Mouse (Mus musculus) forebrain, embryonic 14.5 days (tissue): ENCODE measurements around the gene Lrrc75b. TPM values are rescaled to one million over a fixed set of nuclear protein-coding genes. Genes with fewer than 3 reads are reported as not detected.
"Not testable (repeated sequence)": the region's sequence is repeated elsewhere in the genome, so short reads cannot be mapped to it uniquely, and the experiment has no call there.

ENCODE experiments used
- ATAC-seq: fragments of 200-750 bp; cut with Nextera tagmentation; 2 replicates; pipeline ENCODE4 v1.8.0; 2017; ENCODE audit warnings: mild to moderate bottlenecking, moderate library complexity
- DNase-seq: peaks from one replicate; pipeline ENCODE4 v3.0.0-alpha.2; 2015; ENCODE audit warnings: low spot score
- H3K27ac ChIP-seq: fragments of 300-500 bp; sonication (generic); 2 replicates; pipeline ENCODE4 v1.5.1; 2014; ENCODE audit warnings: low read depth, mild to moderate bottlenecking, control low read depth, low read length, moderate library complexity
- H3K27me3 ChIP-seq: fragments of 300-500 bp; sonication (generic); replicated peaks from 2 replicates; pipeline ENCODE4 v1.6.1; 2014; ENCODE audit warnings: low read length, control low read depth, mixed read lengths; ENCODE audit not compliant: control insufficient read depth, insufficient read depth
- H3K36me3 ChIP-seq: fragments of 300-500 bp; sonication (generic); 2 replicates; pipeline ENCODE4 v1.6.1; 2014; ENCODE audit warnings: low read length, control low read depth; ENCODE audit not compliant: control insufficient read depth, insufficient read depth
- H3K4me1 ChIP-seq: fragments of 300-500 bp; sonication (generic); 2 replicates; pipeline ENCODE4 v1.6.1; 2014; ENCODE audit warnings: antibody characterized with exemption, low read length, control low read depth; ENCODE audit not compliant: control insufficient read depth, insufficient read depth
- H3K4me2 ChIP-seq: fragments of 300-500 bp; sonication (generic); 2 replicates; pipeline ENCODE4 v1.6.1; 2014; ENCODE audit warnings: mild to moderate bottlenecking, control low read depth, low read length
- H3K4me3 ChIP-seq: fragments of 300-500 bp; sonication (generic); 2 replicates; pipeline ENCODE4 v1.5.1; 2014; ENCODE audit warnings: low read depth, low read length, control low read depth
- H3K9ac ChIP-seq: fragments of 300-500 bp; sonication (generic); 2 replicates; pipeline ENCODE4 v1.6.1; 2014; ENCODE audit warnings: mild to moderate bottlenecking, low read length, control low read depth, moderate library complexity
- H3K9me3 ChIP-seq: fragments of 300-500 bp; sonication (generic); replicated peaks from 2 replicates; pipeline ENCODE4 v1.6.1; 2016; ENCODE audit warnings: low read length, control low read depth, mixed read lengths; ENCODE audit not compliant: control insufficient read depth
- WGBS: fragments of 180-500 bp; shearing (Covaris S2); extraction: QIAGEN DNeasy Blood & Tissue Kit; methylation state at CpG from one replicate; pipeline ENCODE4 v1.1.7; 2014; 5-methylcytosine and 5-hydroxymethylcytosine counted together
- polyA plus RNA-seq: library from polyadenylated mRNA; unstranded; fragments of >200 nt; fragmentation: Nextera tagmentation; extraction: Ambion mirVana; gene quantifications from 2 replicates; pipeline ENCODE4 v1.2.1, GENCODE M21; 2014

Lrrc75b gene
- polyA plus RNA-seq, 1 experiment from 2014 or later = 15.7 TPM

GRCm38 (mm10) chr10:75571937-75572336, 11.8 kb upstream of the Lrrc75b start:
- ATAC-seq (no peak), DNase-seq (no peak)
- no peak overlapping the region for H3K4me3 ChIP-seq
- H3K9ac ChIP-seq = no peak overlapping the region
- 39% methylated on average over 9 of the region's 9 CpGs for WGBS
- H3K36me3 ChIP-seq = no peaks in the 10 kb centered on the region
- H3K4me2 ChIP-seq = no peak overlapping the region
- H3K27me3 ChIP-seq = no peaks in the 10 kb centered on the region
- no peaks in the 10 kb centered on the region for H3K9me3 ChIP-seq
- H3K27ac ChIP-seq = no peak overlapping the region
- no peaks in the 10 kb centered on the region for H3K4me1 ChIP-seq

GRCm38 (mm10) chr10:75570981-75571657, 11.0 kb upstream of the Lrrc75b start:
- H3K9me3 ChIP-seq = no peaks in the 10 kb centered on the region
- no peak overlapping the region for H3K4me3 ChIP-seq
- no peak overlapping the region for H3K27ac ChIP-seq
- DNase-seq = no peak
- no peaks in the 10 kb centered on the region for H3K36me3 ChIP-seq
- no peak for ATAC-seq
- H3K9ac ChIP-seq = no peak overlapping the region
- H3K27me3 ChIP-seq = no peaks in the 10 kb centered on the region
- H3K4me2 ChIP-seq = no peak overlapping the region
- no peaks in the 10 kb centered on the region for H3K4me1 ChIP-seq
- WGBS = 27% methylated on average over 10 of the region's 10 CpGs

- Histone ChIP-seq H3K9me3 (no peaks in the 10 kb centered on the region), H3K4me3 (no peak overlapping the region), H3K4me2 (no peak overlapping the region), H3K27ac (no peak overlapping the region), H3K27me3 (no peaks in the 10 kb centered on the region), H3K36me3 (no peaks in the 10 kb centered on the region), H3K4me1 (no peaks in the 10 kb centered on the region), H3K9ac (no peak overlapping the region)
- 26% methylated on average over 4 of the region's 4 CpGs for WGBS
- ATAC-seq (no peak), DNase-seq (no peak)
These were observed 8.7 kb upstream of the Lrrc75b start for GRCm38 (mm10) chr10:75568851-75569250.

- no peaks in the 10 kb centered on the region for H3K36me3 ChIP-seq
- no peaks in the 10 kb centered on the region for H3K27me3 ChIP-seq
- no peaks in the 10 kb centered on the region for H3K4me1 ChIP-seq
- 6% methylated on average over 11 of the region's 11 CpGs for WGBS
- H3K27ac ChIP-seq = no peak overlapping the region
- H3K4me3 ChIP-seq = no peak overlapping the region
- ATAC-seq (no peak), DNase-seq (no peak)
- no peak overlapping the region for H3K9ac ChIP-seq
- no peak overlapping the region for H3K4me2 ChIP-seq
- no peaks in the 10 kb centered on the region for H3K9me3 ChIP-seq
These were observed 8.3 kb upstream of the Lrrc75b start for GRCm38 (mm10) chr10:75568441-75568840.

- Histone ChIP-seq H3K9me3 (no peaks in the 10 kb centered on the region), H3K27ac (no peak overlapping the region), H3K36me3 (no peaks in the 10 kb centered on the region), H3K4me2 (no peak overlapping the region), H3K9ac (no peak overlapping the region), H3K4me1 (no peaks in the 10 kb centered on the region), H3K27me3 (no peaks in the 10 kb centered on the region), H3K4me3 (no peak overlapping the region)
- ATAC-seq (no peak), DNase-seq (no peak)
- WGBS = 37% methylated on average over 5 of the region's 5 CpGs
These were observed 7.9 kb upstream of the Lrrc75b start for GRCm38 (mm10) chr10:75568029-75568428.

GRCm38 (mm10) chr10:75566765-75567164, 6.6 kb upstream of the Lrrc75b start:
- ATAC-seq, H3K4me3 ChIP-seq, H3K36me3 ChIP-seq, H3K9ac ChIP-seq, H3K9me3 ChIP-seq, H3K27ac ChIP-seq, DNase-seq, H3K27me3 ChIP-seq, H3K4me1 ChIP-seq, H3K4me2 ChIP-seq: not testable (repeated sequence)
- WGBS = 82% methylated on average over 2 of the region's 2 CpGs

GRCm38 (mm10) chr10:75566321-75566720, 6.2 kb upstream of the Lrrc75b start:
- Histone ChIP-seq H3K27me3 (no peaks in the 10 kb centered on the region), H3K36me3 (no peaks in the 10 kb centered on the region), H3K4me3 (no peak overlapping the region), H3K9ac (no peak overlapping the region), H3K4me1 (no peaks in the 10 kb centered on the region), H3K4me2 (no peak overlapping the region), H3K27ac (no peak overlapping the region), H3K9me3 (no peaks in the 10 kb centered on the region)
- 89% methylated on average over 5 of the region's 5 CpGs for WGBS
- no peak for ATAC-seq
- no peak for DNase-seq

GRCm38 (mm10) chr10:75565906-75566305, 5.8 kb upstream of the Lrrc75b start:
- H3K9me3 ChIP-seq = no peaks in the 10 kb centered on the region

GRCm38 (mm10) chr10:75565436-75565835, 5.3 kb upstream of the Lrrc75b start:
- no peak overlapping the region for H3K9ac ChIP-seq
- H3K36me3 ChIP-seq = no peaks in the 10 kb centered on the region
- H3K4me2 ChIP-seq = no peak overlapping the region
- DNase-seq (no peak), ATAC-seq (no peak)
- no peaks in the 10 kb centered on the region for H3K9me3 ChIP-seq
- no peak overlapping the region for H3K4me3 ChIP-seq
- peaks cover 2% of the 10 kb centered on the region; the same call in 1 of the 2 replicates for H3K4me1 ChIP-seq
- H3K27ac ChIP-seq = no peak overlapping the region
- no peaks in the 10 kb centered on the region for H3K27me3 ChIP-seq
- 80% methylated on average over 6 of the region's 6 CpGs for WGBS

More at GRCm38 (mm10) chr10:75565906-75566305, 5.8 kb upstream of the Lrrc75b start:
- Histone ChIP-seq H3K4me3 (no peak overlapping the region), H3K27ac (no peak overlapping the region), H3K4me2 (no peak overlapping the region), H3K9ac (no peak overlapping the region), H3K36me3 (no peaks in the 10 kb centered on the region), H3K4me1 (no peaks in the 10 kb centered on the region), H3K27me3 (no peaks in the 10 kb centered on the region)
- 88% methylated on average over 7 of the region's 7 CpGs for WGBS
- DNase-seq (no peak), ATAC-seq (no peak)
